Mouse (Mus musculus) hematopoietic stem cell, adult 5-6 weeks (primary cell): ENCODE measurements around the gene Nsd1. TPM values are rescaled to one million over a fixed set of nuclear protein-coding genes. Genes with fewer than 3 reads are reported as not detected.

ENCODE experiments used
- ATAC-seq, 2 experiments: fragments of 125-278 bp in 1 of 2; replicated peaks in 1 of 2; 2 replicates each; pipeline ENCODE4 v1.8.0; 2016 to 2017; ENCODE audit warnings: inconsistent platforms in 2 of 2, mild to moderate bottlenecking in 2 of 2, moderate number of reproducible peaks in 2 of 2, low read depth in 1 of 2, moderate TSS enrichment in 1 of 2; ENCODE audit not compliant: low FRiP score in 2 of 2, poor library complexity in 2 of 2, severe bottlenecking in 2 of 2, insufficient read depth in 1 of 2, low TSS enrichment in 1 of 2
- total RNA-seq: library from RNA; stranded (forward); fragments of 172-1452, 232-1000 nt; gene quantifications from 2 replicates; pipeline ENCODE4 v1.2.3, GENCODE M21; 2017

The Nsd1 gene
- total RNA-seq, 1 experiment from 2014 or later, result 96.2 TPM

- ATAC-seq, result no peak
Observed at GRCm38 (mm10) chr13:55213138-55213806, 3.7 kb downstream of the Nsd1 start.

- no peak for ATAC-seq
Observed at GRCm38 (mm10) chr13:55224364-55224763, 14.8 kb downstream of the Nsd1 start.

GRCm38 (mm10) chr13:55230701-55231100, 21.1 kb downstream of the Nsd1 start:
- no peak for ATAC-seq

GRCm38 (mm10) chr13:55243205-55243604, 33.6 kb downstream of the Nsd1 start:
- no peak for ATAC-seq

- ATAC-seq, result no peak
Observed at GRCm38 (mm10) chr13:55247293-55248030, 37.9 kb downstream of the Nsd1 start.

GRCm38 (mm10) chr13:55249246-55249645, 39.7 kb downstream of the Nsd1 start:
- ATAC-seq, result peak in 1 of 2 experiments; percentile 32; a peak in 1 of 4 replicates

- no peak for ATAC-seq
Observed at GRCm38 (mm10) chr13:55252820-55253219, 43.2 kb downstream of the Nsd1 start.

- peak in 1 of 2 experiments; percentile 48; a peak in 2 of 4 replicates for ATAC-seq
Observed at GRCm38 (mm10) chr13:55255052-55255652, 45.6 kb downstream of the Nsd1 start.

GRCm38 (mm10) chr13:55258651-55259050, 49.1 kb downstream of the Nsd1 start:
- ATAC-seq, result no peak

GRCm38 (mm10) chr13:55261521-55261920, 51.9 kb downstream of the Nsd1 start:
- ATAC-seq, result no peak

GRCm38 (mm10) chr13:55262096-55262495, 52.5 kb downstream of the Nsd1 start:
- no peak for ATAC-seq

GRCm38 (mm10) chr13:55277203-55277602, 67.6 kb downstream of the Nsd1 start:
- no peak for ATAC-seq

- no peak for ATAC-seq
Observed at GRCm38 (mm10) chr13:55277646-55278045, 68.1 kb downstream of the Nsd1 start.

GRCm38 (mm10) chr13:55288854-55289253, 79.3 kb downstream of the Nsd1 start:
- ATAC-seq, result no peak

GRCm38 (mm10) chr13:55296760-55297159, 87.2 kb downstream of the Nsd1 start:
- no peak for ATAC-seq

GRCm38 (mm10) chr13:55300913-55301312, 91.3 kb downstream of the Nsd1 start:
- no peak for ATAC-seq

- no peak for ATAC-seq
Observed at GRCm38 (mm10) chr13:55312028-55312630, 102.5 kb downstream of the Nsd1 start.

- ATAC-seq, result no peak; a peak in 1 of 4 replicates
Observed at GRCm38 (mm10) chr13:55313051-55313450, 103.5 kb downstream of the Nsd1 start.
